Mouse (Mus musculus) myocyte (in vitro differentiated cells): ENCODE measurements around the gene Cux1.

Source experiments
- E2F4 ChIP-seq: IDR thresholded peaks from one replicate; pipeline ENCODE4 v1.6.1; 2011; ENCODE audit warnings: mild to moderate bottlenecking, control low read depth, moderate library complexity; ENCODE audit not compliant: insufficient read depth
- MAX ChIP-seq: IDR thresholded peaks from one replicate; pipeline ENCODE4 v1.6.1; 2011; ENCODE audit warnings: low read depth, mild to moderate bottlenecking, control low read depth
- MYOD1 ChIP-seq, 3 experiments: IDR thresholded peaks; one replicate each; pipeline ENCODE4 v1.6.1; 2011; ENCODE audit warnings: control low read depth in 2 of 3, low read depth in 2 of 3, mild to moderate bottlenecking in 2 of 3, moderate library complexity in 1 of 3; ENCODE audit not compliant: insufficient read length in 2 of 3, control insufficient read depth in 1 of 3
- MYOG ChIP-seq, 3 experiments: IDR thresholded peaks; one replicate each; pipeline ENCODE4 v1.6.1; 2011; ENCODE audit warnings: control low read depth in 2 of 3, low read depth in 2 of 3, mild to moderate bottlenecking in 2 of 3; ENCODE audit not compliant: insufficient read length in 2 of 3, control insufficient read depth in 1 of 3, insufficient read depth in 1 of 3
- POLR2A ChIP-seq: IDR thresholded peaks from one replicate; pipeline ENCODE4 v1.6.1; 2011; ENCODE audit warnings: low read depth, mild to moderate bottlenecking, control low read depth, moderate library complexity; ENCODE audit not compliant: insufficient read length
- POLR2AphosphoS2 ChIP-seq: IDR thresholded peaks from one replicate; pipeline ENCODE4 v1.6.1; 2011; ENCODE audit warnings: low read depth, control low read depth; ENCODE audit not compliant: insufficient read length
- SRF ChIP-seq: IDR thresholded peaks from one replicate; pipeline ENCODE4 v1.6.1; 2011; ENCODE audit warnings: low read depth; ENCODE audit not compliant: control insufficient read depth, insufficient read length
- TCF12 ChIP-seq: IDR thresholded peaks from one replicate; pipeline ENCODE4 v1.6.1; 2011; ENCODE audit warnings: mild to moderate bottlenecking, control low read depth; ENCODE audit not compliant: poor library complexity, insufficient read depth, severe bottlenecking
- TCF3 ChIP-seq: IDR thresholded peaks from one replicate; pipeline ENCODE4 v1.6.1; 2011; ENCODE audit warnings: low read depth, control low read depth; ENCODE audit not compliant: insufficient read length
- USF1 ChIP-seq: IDR thresholded peaks from one replicate; pipeline ENCODE4 v1.6.1; 2011; ENCODE audit warnings: low read depth, mild to moderate bottlenecking, control low read depth, moderate library complexity

DNA sequence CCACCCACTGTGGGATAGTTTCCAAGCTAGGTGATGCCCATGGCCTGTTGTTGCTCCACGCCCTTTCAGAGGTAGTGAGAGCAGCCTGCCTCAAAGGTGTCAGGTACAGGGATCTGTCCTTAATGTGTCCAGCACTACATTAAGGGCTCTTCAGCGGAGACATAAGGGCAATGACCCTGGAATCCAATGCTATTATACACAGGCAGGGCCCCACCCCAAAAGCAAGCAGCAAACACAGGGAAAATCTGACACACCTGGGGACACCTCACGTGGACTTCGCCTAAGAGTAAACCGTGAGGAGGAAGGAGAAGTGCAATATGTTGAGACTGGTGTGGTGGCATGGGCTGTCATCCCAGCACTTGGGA lies 40.8 kb downstream of the Cux1 start:
- TF ChIP-seq POLR2A = no peak
- no peak for TF ChIP-seq MYOD1 (IDR thresholded peaks at IDR 0.05; ENCODE audit: control insufficient read depth in 1 of 3, insufficient read length in 2 of 3, low read depth in 2 of 3)
- TF ChIP-seq MAX = no peak
- TF ChIP-seq MYOG (IDR thresholded peaks at IDR 0.05; ENCODE audit: control insufficient read depth in 1 of 3, insufficient read depth in 1 of 3, insufficient read length in 2 of 3, low read depth in 2 of 3) = no peak
- no peak for TF ChIP-seq TCF12
- no peak for TF ChIP-seq E2F4
- no peak for TF ChIP-seq TCF3
- TF ChIP-seq USF1 = no peak
- TF ChIP-seq POLR2AphosphoS2 = no peak
- no peak for TF ChIP-seq SRF
